Comparison of ENCODE assay signal across 8 mouse cellular contexts in genomic region chr9:86464151-86465105, GRCm38 (mm10). TPM values are rescaled to one million over a fixed set of nuclear protein-coding genes. Genes with fewer than 3 reads are reported as not detected.
DNase-seq lines count a peak whose midpoint lies in the region; ATAC-seq and TF ChIP-seq lines count a peak whose summit lies in the region.

Gene Ube2cbp (minus strand): TSS chr9:86464950.

- H3K27me3 ChIP-seq in erythroblast, embryonic 14.5 days (ENCODE audit: control insufficient read depth), result peaks cover 2% of the 10 kb centered on the region; the same call in 1 of the 2 replicates
- H3K27me3 ChIP-seq in heart, embryonic 12.5 days (replicated peaks), result peaks cover 3% of the 10 kb centered on the region; the same call in 1 of the 2 replicates
- H3K27me3 ChIP-seq in kidney, postnatal 0 days (ENCODE audit: insufficient read depth, low read length), result no peaks in the 10 kb centered on the region
- H3K27me3 ChIP-seq in liver, adult 2 months (ENCODE audit: control insufficient read depth, insufficient read depth, low read length), result no peaks in the 10 kb centered on the region

- H3K4me1 ChIP-seq in erythroblast, embryonic 14.5 days (ENCODE audit: control insufficient read depth), result peaks cover 36% of the 10 kb centered on the region
- H3K4me1 ChIP-seq in heart, embryonic 12.5 days (replicated peaks), result peaks cover 6% of the 10 kb centered on the region; the same call in 1 of the 2 replicates
- no peaks in the 10 kb centered on the region for H3K4me1 ChIP-seq in kidney, postnatal 0 days (replicated peaks; ENCODE audit: insufficient read depth, low read length)
- peaks cover 7% of the 10 kb centered on the region; the same call in 1 of the 2 replicates for H3K4me1 ChIP-seq in liver, adult 2 months (ENCODE audit: control insufficient read depth, insufficient read depth, low read length)

- peak; percentile 85 for ATAC-seq in heart, embryonic 12.5 days (ENCODE audit: insufficient number of reproducible peaks, low FRiP score)
- peak; percentile 87 for ATAC-seq in kidney, postnatal 0 days (replicated peaks; ENCODE audit: low FRiP score, low read depth)
- peak; percentile 82 for ATAC-seq in monocyte, adult 5-6 weeks (replicated peaks; ENCODE audit: insufficient number of reproducible peaks, low FRiP score, low TSS enrichment, poor library complexity, severe bottlenecking)

- peak; percentile 89 for DNase-seq in CD4-positive helper T cell, adult 2 months (ENCODE audit: low read depth, low spot score)
- DNase-seq in brain, embryonic 18.5 days (ENCODE audit: low read depth, low spot score), result peak; percentile 64
- DNase-seq in kidney, postnatal 0 days (ENCODE audit: low spot score), result peak; percentile 78
- DNase-seq in liver, adult 2 months (ENCODE audit: extremely low read depth, low read depth, low spot score), result peak; percentile 66
- peak; percentile 76 to 77 for DNase-seq in spleen, postnatal 36 days (ENCODE audit: low spot score in 2 of 2)

- no peak for TF ChIP-seq POLR2A in liver, adult 2 months (IDR thresholded peaks at IDR 0.05; ENCODE audit: extremely low read depth, insufficient read depth, low read length)

- no peaks in the 10 kb centered on the region for H3K9me3 ChIP-seq in erythroblast, embryonic 14.5 days (ENCODE audit: control insufficient read depth, low read length)
- H3K9me3 ChIP-seq in heart, embryonic 12.5 days (replicated peaks), result no peaks in the 10 kb centered on the region
- H3K9me3 ChIP-seq in kidney, postnatal 0 days (replicated peaks; ENCODE audit: low read length), result no peaks in the 10 kb centered on the region

- peak within 1 kb of the TSS; percentile 83 for H3K4me3 ChIP-seq in erythroblast, embryonic 14.5 days (replicated peaks)
- peak within 1 kb of the TSS; percentile 61 for H3K4me3 ChIP-seq in heart, embryonic 12.5 days
- peak within 1 kb of the TSS; percentile 54 for H3K4me3 ChIP-seq in kidney, postnatal 0 days (replicated peaks; ENCODE audit: low read depth, low read length)
- H3K4me3 ChIP-seq in liver, adult 2 months (ENCODE audit: insufficient read depth, low read depth, low read length), result peak within 1 kb of the TSS; percentile 59

- 2% methylated on average over 70 of the region's 70 CpGs for WGBS in heart, embryonic 12.5 days
- WGBS in kidney, postnatal 0 days, result 2% methylated on average over 70 of the region's 70 CpGs
- 2% methylated on average over 70 of the region's 70 CpGs for WGBS in liver, adult 2 months

- peak within 1 kb of the TSS; percentile 68 for H3K4me2 ChIP-seq in heart, embryonic 12.5 days
- peak within 1 kb of the TSS; percentile 72 for H3K4me2 ChIP-seq in kidney, postnatal 0 days (ENCODE audit: low read length)

- H3K27ac ChIP-seq in heart, embryonic 12.5 days (ENCODE audit: poor library complexity, severe bottlenecking), result peak within 1 kb of the TSS; percentile 48; the same call in 1 of the 2 replicates
- H3K27ac ChIP-seq in kidney, postnatal 0 days, result peak within 1 kb of the TSS; percentile 73; the same call in 1 of the 2 replicates
- H3K27ac ChIP-seq in liver, adult 2 months (replicated peaks; ENCODE audit: insufficient read depth, low read depth, low read length), result peak within 1 kb of the TSS; percentile 32

- H3K79me2 ChIP-seq in liver, adult 2 months (ENCODE audit: control insufficient read depth, insufficient read depth, low read length), result peaks cover 8% of the 10 kb centered on the region

- peak; percentile 89 for TF ChIP-seq CTCF in kidney, postnatal 0 days (IDR thresholded peaks at IDR 0.05; ENCODE audit: low read depth)
- peak; percentile 90 for TF ChIP-seq CTCF in liver, adult 2 months (IDR thresholded peaks at IDR 0.05; ENCODE audit: low read depth, low read length)

- no peaks in the 10 kb centered on the region for H3K36me3 ChIP-seq in erythroblast, embryonic 14.5 days (ENCODE audit: control insufficient read depth)
- H3K36me3 ChIP-seq in heart, embryonic 12.5 days, result no peaks in the 10 kb centered on the region
- H3K36me3 ChIP-seq in kidney, postnatal 0 days (ENCODE audit: insufficient read depth, low read length), result no peaks in the 10 kb centered on the region
- no peaks in the 10 kb centered on the region for H3K36me3 ChIP-seq in liver, adult 2 months (ENCODE audit: control insufficient read depth, insufficient read depth, low read length)

- H3K9ac ChIP-seq in heart, embryonic 12.5 days, result peak within 1 kb of the TSS; percentile 77
- H3K9ac ChIP-seq in kidney, postnatal 0 days (ENCODE audit: low read depth, low read length), result peak within 1 kb of the TSS; percentile 70
- H3K9ac ChIP-seq in liver, adult 2 months (ENCODE audit: low read depth, low read length), result peak within 1 kb of the TSS; percentile 77

RNA-seq across cellular contexts. Expression of gene Ube2cbp, which starts in this region (rescaled TPM):
- polyA plus RNA-seq in erythroblast, embryonic 14.5 days (2012), result 0.02 TPM in 1 of 2 replicates, not detected in the other
- polyA plus RNA-seq in heart, embryonic 12.5 days (2016; fragmentation: Nextera tagmentation; extraction: Ambion mirVana), result 4.6 and 5.0 TPM in 2 replicates
- polyA plus RNA-seq in kidney, postnatal 0 days (2015; fragmentation: Nextera tagmentation; extraction: Ambion mirVana), result 8.2 and 9.3 TPM in 2 replicates
- 2.2 and 3.0 TPM in 2 replicates for total RNA-seq in liver, adult 2 months (2014; rRNA removed)
- 0.97 and 1.8 TPM in 2 replicates for polyA plus RNA-seq in liver, adult 2 months (2012; rRNA removed)
- 0.49 to 0.95 TPM (median 0.64 TPM) in 3 replicates for total RNA-seq in monocyte, adult 5-6 weeks (2017)

Comparison
In these comparisons a context has a peak if more than half of its experiments do, and no peak if none do; other contexts are left out.
1. Peak in every context shown above with its lines: DNase-seq, ATAC-seq, H3K4me3 ChIP-seq and H3K27ac ChIP-seq.
2. Peak in ATAC-seq in monocyte, adult 5-6 weeks; RNA of the gene not detected or under 1 TPM.